Mouse (Mus musculus) kidney, embryonic 14.5 days (tissue): ENCODE data around the gene Prkrip1. TPM values are rescaled to one million over a fixed set of nuclear protein-coding genes. Genes with fewer than 3 reads are reported as not detected.
A peak's percentile ranks its signal among the peaks of the same experiment; 100 is the strongest.
"Not testable (repeated sequence)": the region's sequence is repeated elsewhere in the genome, so short reads cannot be mapped to it uniquely, and the experiment has no call there.

ENCODE experiments used
- ATAC-seq: fragments of 200-750 bp; cut with Nextera tagmentation; 2 replicates; pipeline ENCODE4 v1.8.0; 2017; ENCODE audit warnings: moderate number of reproducible peaks, mild to moderate bottlenecking, moderate TSS enrichment, moderate library complexity; ENCODE audit not compliant: low FRiP score, low TSS enrichment
- H3K27ac ChIP-seq: fragments of 300-500 bp; sonication (generic); 2 replicates; pipeline ENCODE4 v1.5.1; 2014; ENCODE audit warnings: low read depth, mild to moderate bottlenecking, low read length, moderate library complexity, mixed read lengths
- H3K27me3 ChIP-seq: fragments of 300-500 bp; sonication (generic); 2 replicates; pipeline ENCODE4 v1.6.1; 2014; ENCODE audit warnings: mild to moderate bottlenecking, low read length; ENCODE audit not compliant: control insufficient read depth, insufficient read depth
- H3K36me3 ChIP-seq: fragments of 300-500 bp; sonication (generic); 2 replicates; pipeline ENCODE4 v1.6.1; 2014; ENCODE audit warnings: low read length, mixed read lengths; ENCODE audit not compliant: control insufficient read depth, insufficient read depth
- H3K4me1 ChIP-seq: fragments of 300-500 bp; sonication (generic); 2 replicates; pipeline ENCODE4 v1.6.1; 2014; ENCODE audit warnings: low read length, mixed read lengths; ENCODE audit not compliant: control insufficient read depth, insufficient read depth
- H3K4me2 ChIP-seq: fragments of 300-500 bp; sonication (generic); replicated peaks from 2 replicates; pipeline ENCODE4 v1.6.1; 2014; ENCODE audit warnings: low read depth, mild to moderate bottlenecking, low read length
- H3K4me3 ChIP-seq: fragments of 300-500 bp; sonication (generic); 2 replicates; pipeline ENCODE4 v1.5.1; 2014; ENCODE audit warnings: mild to moderate bottlenecking, low read length
- H3K9ac ChIP-seq: fragments of 300-500 bp; sonication (generic); 2 replicates; pipeline ENCODE4 v1.6.1; 2014; ENCODE audit warnings: low read depth, mild to moderate bottlenecking, low read length, moderate library complexity
- H3K9me3 ChIP-seq: fragments of 300-500 bp; sonication (generic); 2 replicates; pipeline ENCODE4 v1.6.1; 2016; ENCODE audit warnings: low read length; ENCODE audit not compliant: control insufficient read depth
- WGBS: fragments of 180-500 bp; shearing (Covaris S2); extraction: QIAGEN DNeasy Blood & Tissue Kit; methylation state at CpG from one replicate; pipeline ENCODE4 v1.1.7; 2014; 5-methylcytosine and 5-hydroxymethylcytosine counted together
- polyA plus RNA-seq: library from polyadenylated mRNA; unstranded; fragments of >200 nt; fragmentation: Nextera tagmentation; extraction: Ambion mirVana; gene quantifications from 2 replicates; pipeline ENCODE4 v1.2.1, GENCODE M21; 2014

The Prkrip1 gene
- polyA plus RNA-seq, 1 experiment from 2014 or later = 57.5 TPM

GRCm38 (mm10) chr5:136215211-136215610, 16.4 kb upstream of the Prkrip1 start:
- WGBS = 85% methylated on average over 3 of the region's 3 CpGs
- ATAC-seq = no peak
- Histone ChIP-seq H3K27me3 (no peaks in the 10 kb centered on the region), H3K4me1 (no peaks in the 10 kb centered on the region), H3K4me3 (no peak overlapping the region), H3K27ac (no peak overlapping the region), H3K9ac (no peak overlapping the region), H3K9me3 (no peaks in the 10 kb centered on the region), H3K4me2 (no peak overlapping the region), H3K36me3 (no peaks in the 10 kb centered on the region)

- WGBS = 81% methylated on average over 5 of the region's 5 CpGs
- no peak overlapping the region for H3K4me3 ChIP-seq
Measured at GRCm38 (mm10) chr5:136213716-136214115, 15.0 kb upstream of the Prkrip1 start.

GRCm38 (mm10) chr5:136212716-136213115, 14.0 kb upstream of the Prkrip1 start:
- no peak for ATAC-seq
- Histone ChIP-seq H3K9ac (no peak overlapping the region), H3K27ac (no peak overlapping the region), H3K36me3 (no peaks in the 10 kb centered on the region), H3K9me3 (no peaks in the 10 kb centered on the region), H3K4me3 (no peak overlapping the region), H3K4me1 (no peaks in the 10 kb centered on the region), H3K4me2 (no peak overlapping the region), H3K27me3 (no peaks in the 10 kb centered on the region)
- WGBS = 92% methylated on average over 11 of the region's 11 CpGs

More at GRCm38 (mm10) chr5:136213716-136214115, 15.0 kb upstream of the Prkrip1 start:
- ATAC-seq = no peak
- H3K9ac ChIP-seq = no peak overlapping the region
- H3K4me2 ChIP-seq = no peak overlapping the region
- H3K9me3 ChIP-seq = no peaks in the 10 kb centered on the region
- H3K36me3 ChIP-seq = no peaks in the 10 kb centered on the region
- H3K4me1 ChIP-seq = no peaks in the 10 kb centered on the region
- no peaks in the 10 kb centered on the region for H3K27me3 ChIP-seq
- H3K27ac ChIP-seq = no peak overlapping the region

- not testable (repeated sequence) for H3K4me3 ChIP-seq, H3K27ac ChIP-seq, H3K9ac ChIP-seq, ATAC-seq, H3K4me1 ChIP-seq, H3K9me3 ChIP-seq, H3K27me3 ChIP-seq, H3K36me3 ChIP-seq, H3K4me2 ChIP-seq
- WGBS = 93% methylated on average over 14 of the region's 14 CpGs
Measured at GRCm38 (mm10) chr5:136211341-136212102, 12.8 kb upstream of the Prkrip1 start.

- WGBS = 74% methylated on average over 5 of the region's 5 CpGs
- ATAC-seq = no peak
Measured at GRCm38 (mm10) chr5:136210549-136210948, 11.8 kb upstream of the Prkrip1 start.

GRCm38 (mm10) chr5:136201832-136202231, 3.1 kb upstream of the Prkrip1 start:
- no peaks in the 10 kb centered on the region for H3K9me3 ChIP-seq
- no peaks in the 10 kb centered on the region for H3K27me3 ChIP-seq
- H3K4me3 ChIP-seq = no peak overlapping the region
- peaks cover 2% of the 10 kb centered on the region; the same call in 1 of the 2 replicates for H3K36me3 ChIP-seq
- H3K4me1 ChIP-seq = peaks cover 5% of the 10 kb centered on the region; the same call in 1 of the 2 replicates
- no peak overlapping the region for H3K4me2 ChIP-seq
- no peak overlapping the region for H3K9ac ChIP-seq
- peak; percentile 22; the same call in 1 of the 2 replicates for ATAC-seq
- WGBS = 31% methylated on average over 7 of the region's 7 CpGs
- H3K27ac ChIP-seq = no peak overlapping the region

More at GRCm38 (mm10) chr5:136210549-136210948, 11.8 kb upstream of the Prkrip1 start:
- no peaks in the 10 kb centered on the region for H3K36me3 ChIP-seq
- no peak overlapping the region for H3K27ac ChIP-seq
- H3K4me1 ChIP-seq = no peaks in the 10 kb centered on the region
- H3K9me3 ChIP-seq = no peaks in the 10 kb centered on the region
- H3K4me3 ChIP-seq = no peak overlapping the region
- no peak overlapping the region for H3K9ac ChIP-seq
- H3K4me2 ChIP-seq = no peak overlapping the region
- H3K27me3 ChIP-seq = no peaks in the 10 kb centered on the region

GRCm38 (mm10) chr5:136199526-136199925, 763 bp upstream of the Prkrip1 start:
- Histone ChIP-seq H3K27me3 (no peaks in the 10 kb centered on the region), H3K4me3 (peak overlapping the region; percentile 84), H3K36me3 (peaks cover 24% of the 10 kb centered on the region), H3K27ac (no peak overlapping the region), H3K4me1 (peaks cover 5% of the 10 kb centered on the region; the same call in 1 of the 2 replicates), H3K9ac (peak overlapping the region; percentile 82; the same call in 1 of the 2 replicates), H3K9me3 (no peaks in the 10 kb centered on the region; the same call in 1 of the 2 replicates), H3K4me2 (peak overlapping the region; percentile 44)
- 34% methylated on average over 11 of the region's 11 CpGs for WGBS
- ATAC-seq = no peak

GRCm38 (mm10) chr5:136191870-136192269, 6.9 kb downstream of the Prkrip1 start:
- no peak for ATAC-seq
- Histone ChIP-seq H3K9ac (no peak overlapping the region), H3K27me3 (no peaks in the 10 kb centered on the region), H3K27ac (no peak overlapping the region), H3K9me3 (no peaks in the 10 kb centered on the region; the same call in 1 of the 2 replicates), H3K4me3 (no peak overlapping the region), H3K4me1 (no peaks in the 10 kb centered on the region), H3K36me3 (peaks cover 89% of the 10 kb centered on the region), H3K4me2 (no peak overlapping the region)
- 85% methylated on average over 7 of the region's 7 CpGs for WGBS

GRCm38 (mm10) chr5:136186723-136187122, 12.0 kb downstream of the Prkrip1 start:
- 45% methylated on average over 4 of the region's 4 CpGs for WGBS
- Histone ChIP-seq H3K9me3 (no peaks in the 10 kb centered on the region), H3K4me1 (no peaks in the 10 kb centered on the region), H3K27me3 (no peaks in the 10 kb centered on the region), H3K4me3 (no peak overlapping the region), H3K9ac (no peak overlapping the region), H3K27ac (no peak overlapping the region), H3K4me2 (no peak overlapping the region), H3K36me3 (peaks cover 76% of the 10 kb centered on the region)
- ATAC-seq = no peak
